Mouse (Mus musculus) forebrain, embryonic 13.5 days (tissue): Measurements from ENCODE around the gene Cyp3a13. TPM values are rescaled to one million over a fixed set of nuclear protein-coding genes. Genes with fewer than 3 reads are reported as not detected.
"Not testable (repeated sequence)": the region's sequence is repeated elsewhere in the genome, so short reads cannot be mapped to it uniquely, and the experiment has no call there.

ENCODE experiments used
- ATAC-seq: fragments of 200-750 bp; cut with Nextera tagmentation; 2 replicates; pipeline ENCODE4 v1.8.0; 2017
- H3K27ac ChIP-seq: fragments of 300-500 bp; sonication (generic); 2 replicates; pipeline ENCODE4 v1.5.1; 2015; ENCODE audit warnings: inconsistent platforms, mild to moderate bottlenecking, moderate library complexity
- H3K27me3 ChIP-seq: fragments of 300-500 bp; sonication (generic); 2 replicates; pipeline ENCODE4 v1.6.1; 2015; ENCODE audit warnings: mild to moderate bottlenecking, inconsistent platforms
- H3K36me3 ChIP-seq: fragments of 300-500 bp; sonication (generic); 2 replicates; pipeline ENCODE4 v1.6.1; 2015; ENCODE audit warnings: mild to moderate bottlenecking, inconsistent platforms; ENCODE audit not compliant: poor library complexity, severe bottlenecking
- H3K4me1 ChIP-seq: fragments of 300-500 bp; sonication (generic); 2 replicates; pipeline ENCODE4 v1.6.1; 2015; ENCODE audit warnings: inconsistent platforms
- H3K4me2 ChIP-seq: fragments of 300-500 bp; sonication (generic); 2 replicates; pipeline ENCODE4 v1.6.1; 2015; ENCODE audit warnings: inconsistent platforms, mild to moderate bottlenecking, moderate library complexity
- H3K4me3 ChIP-seq: fragments of 300-500 bp; sonication (generic); 2 replicates; pipeline ENCODE4 v1.5.1; 2015; ENCODE audit warnings: mild to moderate bottlenecking, inconsistent platforms
- H3K9ac ChIP-seq: fragments of 300-500 bp; sonication (generic); 2 replicates; pipeline ENCODE4 v1.6.1; 2015; ENCODE audit warnings: mild to moderate bottlenecking, inconsistent platforms
- H3K9me3 ChIP-seq: fragments of 300-500 bp; sonication (generic); replicated peaks from 2 replicates; pipeline ENCODE4 v1.6.1; 2016; ENCODE audit warnings: inconsistent platforms
- WGBS: fragments of 180-500 bp; shearing (Covaris S2); methylation state at CpG from one replicate; pipeline ENCODE4 v1.1.7; 2015; 5-methylcytosine and 5-hydroxymethylcytosine counted together
- polyA plus RNA-seq: library from polyadenylated mRNA; unstranded; fragments of >200 nt; fragmentation: Nextera tagmentation; extraction: Ambion mirVana; gene quantifications from 2 replicates; pipeline ENCODE4 v1.2.1, GENCODE M21; 2015

Gene Cyp3a13
- polyA plus RNA-seq, 1 experiment from 2014 or later = not detected

DNA sequence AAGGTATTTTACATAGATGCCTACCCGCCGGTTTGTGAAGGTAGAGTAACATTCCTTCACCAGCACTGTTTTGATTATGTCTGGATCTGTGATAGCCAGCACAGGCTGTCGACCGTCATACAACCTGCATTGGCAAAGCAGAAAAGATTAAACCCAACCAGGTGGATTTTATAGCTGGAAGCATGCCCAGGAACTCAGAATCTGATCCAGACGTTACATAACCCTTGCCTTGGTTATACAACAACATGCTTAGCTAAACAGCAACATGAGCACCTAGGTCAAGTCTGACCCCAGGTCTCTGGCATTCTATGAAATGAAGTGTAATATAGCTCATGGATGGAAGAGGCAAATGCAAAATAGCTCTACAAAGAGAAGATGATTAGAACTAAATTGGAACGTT is 5.9 kb downstream of the Cyp3a13 start:
- no peaks in the 10 kb centered on the region for H3K27me3 ChIP-seq
- 80% methylated on average over 6 of the region's 6 CpGs for WGBS
- no peaks in the 10 kb centered on the region for H3K36me3 ChIP-seq

DNA sequence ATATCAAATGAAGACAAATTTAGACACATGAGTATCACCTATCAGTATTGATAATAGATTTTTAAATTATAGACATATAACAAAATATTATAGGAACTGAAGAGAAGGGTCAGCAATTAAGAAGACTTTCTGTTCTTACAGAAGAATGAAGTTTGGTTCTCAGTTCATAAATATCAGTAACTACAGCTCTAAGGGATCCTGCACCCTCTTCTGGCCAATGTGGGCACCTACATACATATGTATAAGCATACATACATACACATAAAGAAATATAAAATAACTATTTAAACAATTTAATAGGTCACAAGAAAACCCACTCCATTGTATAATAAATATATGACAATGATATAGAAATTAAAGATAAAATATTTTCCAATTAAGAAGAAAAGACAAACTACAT is 6.9 kb downstream of the Cyp3a13 start:
- Histone ChIP-seq H3K9me3 (no peaks in the 10 kb centered on the region), H3K4me3 (no peak overlapping the region), H3K27ac (no peak overlapping the region), H3K27me3 (no peaks in the 10 kb centered on the region), H3K9ac (no peak overlapping the region), H3K36me3 (no peaks in the 10 kb centered on the region), H3K4me2 (no peak overlapping the region), H3K4me1 (no peaks in the 10 kb centered on the region)
- ATAC-seq = no peak

More for the DNA sequence above, 5.9 kb downstream of the Cyp3a13 start:
- Histone ChIP-seq H3K9ac (no peak overlapping the region), H3K27ac (no peak overlapping the region), H3K4me3 (no peak overlapping the region), H3K4me2 (no peak overlapping the region), H3K9me3 (no peaks in the 10 kb centered on the region), H3K4me1 (no peaks in the 10 kb centered on the region)
- no peak for ATAC-seq

DNA sequence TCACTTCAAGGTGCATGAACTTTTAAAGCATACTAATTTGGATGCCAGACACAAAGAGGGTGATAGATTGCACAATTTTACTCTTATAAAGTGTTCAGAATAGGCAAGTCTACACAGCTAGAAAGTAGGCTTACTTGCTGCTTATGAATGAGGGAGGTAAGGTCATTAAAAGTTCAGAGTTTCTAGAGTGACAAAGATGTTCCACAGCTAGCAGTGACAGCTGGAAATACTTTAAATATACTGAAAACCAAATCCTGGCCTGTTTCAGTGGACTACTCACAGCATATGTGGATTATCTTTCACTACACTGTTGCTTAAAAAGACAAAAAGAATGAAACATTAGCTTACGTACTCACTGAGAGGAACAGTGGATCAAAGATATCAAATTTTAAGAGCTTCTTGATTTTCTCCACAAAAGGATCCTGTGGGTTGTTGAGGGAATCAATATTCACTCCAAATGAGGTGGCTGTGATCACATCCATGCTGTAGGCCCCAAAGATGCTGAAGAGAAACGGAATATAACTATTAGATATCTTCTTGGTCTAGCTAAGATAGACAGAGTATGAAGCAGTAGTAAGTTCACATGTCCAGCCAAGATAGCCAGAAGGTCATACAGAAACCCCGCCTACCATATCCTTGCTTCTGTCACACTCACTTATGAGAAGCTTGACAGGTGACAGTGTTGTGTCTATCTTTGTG is 11.7 kb downstream of the Cyp3a13 start:
- no peaks in the 10 kb centered on the region for H3K27me3 ChIP-seq
- no peaks in the 10 kb centered on the region for H3K9me3 ChIP-seq
- no peak overlapping the region for H3K4me2 ChIP-seq
- H3K9ac ChIP-seq = no peak overlapping the region
- no peak overlapping the region for H3K4me3 ChIP-seq
- H3K27ac ChIP-seq = no peak overlapping the region
- ATAC-seq = no peak
- H3K4me1 ChIP-seq = no peaks in the 10 kb centered on the region
- H3K36me3 ChIP-seq = no peaks in the 10 kb centered on the region
- WGBS = 90% methylated on average over 3 of the region's 3 CpGs

DNA sequence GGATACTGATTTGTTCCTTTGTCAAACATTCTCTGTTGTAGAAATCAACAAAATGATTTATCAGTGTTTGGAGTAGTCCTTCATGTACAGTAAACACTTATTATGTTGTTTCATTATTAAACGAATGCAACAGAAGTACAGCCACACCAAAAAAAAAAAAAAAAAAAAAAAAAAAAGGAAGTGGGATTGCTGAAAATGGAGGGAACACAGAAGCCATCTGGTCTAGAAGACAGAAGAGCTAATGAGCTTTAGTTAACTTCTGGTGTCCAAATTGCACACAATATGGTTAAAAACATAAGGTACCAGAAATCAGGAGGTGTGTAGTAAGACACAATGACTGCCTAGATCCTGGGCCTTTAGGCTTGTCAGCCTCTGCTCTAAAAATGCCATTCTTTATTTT is 23.6 kb downstream of the Cyp3a13 start:
- H3K27me3 ChIP-seq = no peaks in the 10 kb centered on the region
- no peak overlapping the region for H3K27ac ChIP-seq
- H3K4me3 ChIP-seq = no peak overlapping the region
- H3K9me3 ChIP-seq = no peaks in the 10 kb centered on the region
- no peak overlapping the region for H3K9ac ChIP-seq
- H3K4me1 ChIP-seq = no peaks in the 10 kb centered on the region
- WGBS = 79% methylated on average over 1 of the region's 1 CpGs
- no peak overlapping the region for H3K4me2 ChIP-seq
- no peak for ATAC-seq
- H3K36me3 ChIP-seq = no peaks in the 10 kb centered on the region

DNA sequence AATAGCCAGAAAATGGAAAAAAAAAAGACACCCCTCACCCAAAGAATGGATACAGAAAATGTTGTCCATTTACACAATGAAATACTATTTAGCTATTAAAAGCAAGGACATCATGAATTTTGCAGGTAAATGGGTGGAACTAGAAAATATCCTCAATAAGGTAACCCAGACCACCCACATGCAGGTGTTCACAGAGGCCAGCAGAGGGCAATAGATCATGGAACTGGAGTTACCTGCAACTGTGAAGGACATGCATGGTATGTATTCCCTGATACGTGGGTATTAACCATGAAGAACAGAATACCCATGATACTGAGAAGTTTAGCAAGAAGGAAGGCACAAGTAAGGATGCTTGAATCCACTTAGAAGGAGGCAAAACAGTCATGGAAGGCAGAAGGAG is 28.5 kb downstream of the Cyp3a13 start:
- Histone ChIP-seq H3K27me3 (no peaks in the 10 kb centered on the region), H3K4me2 (no peak overlapping the region), H3K27ac (no peak overlapping the region), H3K36me3 (no peaks in the 10 kb centered on the region), H3K9ac (no peak overlapping the region), H3K9me3 (no peaks in the 10 kb centered on the region), H3K4me3 (no peak overlapping the region), H3K4me1 (no peaks in the 10 kb centered on the region)
- 53% methylated on average over 1 of the region's 1 CpGs for WGBS
- no peak for ATAC-seq

DNA sequence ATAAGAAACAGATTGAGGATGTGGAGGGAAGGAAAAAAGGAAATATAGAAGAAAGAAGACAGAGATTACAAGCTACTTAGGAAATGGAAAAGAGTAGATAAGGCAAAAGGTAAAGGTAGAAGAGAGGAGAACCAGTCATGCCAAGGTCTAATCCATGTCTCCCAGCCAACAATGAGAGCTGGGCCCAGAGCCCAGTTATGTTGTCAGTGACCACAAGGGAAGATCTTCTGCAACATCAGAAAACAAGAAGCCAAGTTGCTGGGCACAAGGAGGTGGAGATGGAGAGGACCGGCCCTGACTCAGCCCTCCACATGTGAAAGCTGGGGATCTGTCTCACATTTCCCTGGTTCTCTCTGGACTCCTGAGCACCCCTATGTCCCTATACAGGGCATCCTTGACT is 33.8 kb downstream of the Cyp3a13 start:
- H3K9me3 ChIP-seq = no peaks in the 10 kb centered on the region
- no peak overlapping the region for H3K9ac ChIP-seq
- no peaks in the 10 kb centered on the region for H3K4me1 ChIP-seq
- H3K36me3 ChIP-seq = no peaks in the 10 kb centered on the region
- H3K27me3 ChIP-seq = no peaks in the 10 kb centered on the region
- no peak overlapping the region for H3K27ac ChIP-seq
- no peak overlapping the region for H3K4me3 ChIP-seq
- no peak overlapping the region for H3K4me2 ChIP-seq
- 92% methylated on average over 1 of the region's 1 CpGs for WGBS
- ATAC-seq = no peak

DNA sequence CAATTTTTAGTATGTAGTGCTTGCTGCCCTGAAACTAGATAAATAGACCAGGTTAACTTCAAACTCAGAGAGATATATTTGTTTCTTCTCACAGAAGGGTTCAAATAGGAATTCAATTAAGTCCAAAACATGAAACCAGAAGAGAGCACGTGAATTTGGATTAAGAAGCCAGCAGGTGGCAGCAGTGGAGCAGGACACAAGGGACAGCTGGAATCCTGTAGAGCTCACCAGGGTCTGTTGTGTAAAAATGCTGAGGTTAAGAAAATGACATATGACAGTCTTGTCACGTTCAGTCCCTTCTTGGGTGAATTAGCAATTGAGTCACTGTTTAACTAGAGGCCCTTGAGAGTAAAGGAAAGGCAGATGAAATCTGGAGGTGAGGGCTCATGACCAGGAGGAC is 35.5 kb downstream of the Cyp3a13 start:
- H3K4me1 ChIP-seq = no peaks in the 10 kb centered on the region
- no peak overlapping the region for H3K4me2 ChIP-seq
- no peaks in the 10 kb centered on the region for H3K9me3 ChIP-seq
- H3K27ac ChIP-seq = no peak overlapping the region
- H3K4me3 ChIP-seq = no peak overlapping the region
- ATAC-seq = no peak
- no peak overlapping the region for H3K9ac ChIP-seq
- 11% methylated on average over 2 of the region's 2 CpGs for WGBS
- H3K27me3 ChIP-seq = no peaks in the 10 kb centered on the region
- H3K36me3 ChIP-seq = no peaks in the 10 kb centered on the region

DNA sequence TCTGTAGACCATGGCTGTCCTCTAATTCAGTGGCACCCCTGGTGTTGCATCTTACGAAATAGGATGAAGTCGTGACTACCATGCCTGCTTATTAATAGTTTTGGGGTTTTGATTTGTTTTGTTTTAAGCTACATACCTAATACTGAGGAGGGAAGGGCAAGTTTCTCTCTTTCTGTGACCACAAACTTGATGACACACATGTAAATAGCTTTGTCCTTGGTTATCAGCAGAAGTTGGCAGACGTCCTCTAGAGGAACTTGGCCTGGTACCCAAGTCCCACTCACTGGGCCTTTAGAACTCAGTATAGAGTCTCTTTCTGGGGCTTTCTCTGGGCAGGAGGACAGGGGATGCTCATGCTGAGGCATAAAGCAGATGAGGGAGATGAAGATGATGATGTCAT is 38.1 kb downstream of the Cyp3a13 start:
- Histone ChIP-seq H3K4me3 (no peak overlapping the region), H3K36me3 (no peaks in the 10 kb centered on the region), H3K27me3 (no peaks in the 10 kb centered on the region), H3K9ac (no peak overlapping the region), H3K27ac (no peak overlapping the region), H3K4me1 (no peaks in the 10 kb centered on the region), H3K9me3 (no peaks in the 10 kb centered on the region), H3K4me2 (no peak overlapping the region)
- 86% methylated on average over 3 of the region's 3 CpGs for WGBS
- ATAC-seq = no peak

DNA sequence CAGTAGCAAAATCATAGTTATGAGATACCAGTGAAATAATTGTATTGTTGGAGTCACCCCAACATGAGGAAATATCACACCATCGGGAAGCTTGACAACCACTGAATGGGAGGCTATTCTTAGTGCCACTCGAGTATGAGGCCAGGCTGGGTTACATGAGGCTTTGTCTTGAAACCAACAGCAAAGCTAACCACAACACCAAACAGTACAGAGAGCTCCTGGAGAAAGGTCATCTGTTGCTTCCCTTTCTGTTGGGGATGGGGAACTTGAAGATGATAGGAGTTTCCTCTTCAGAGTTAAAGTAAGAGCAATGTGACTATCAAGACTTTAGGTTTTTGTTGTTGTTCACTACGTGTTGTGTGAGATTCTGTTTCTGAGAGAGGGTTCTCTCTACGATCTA is 38.5 kb downstream of the Cyp3a13 start:
- WGBS = 83% methylated on average over 4 of the region's 4 CpGs
- no peak for ATAC-seq
- no peaks in the 10 kb centered on the region for H3K36me3 ChIP-seq
- no peaks in the 10 kb centered on the region for H3K4me1 ChIP-seq
- no peaks in the 10 kb centered on the region for H3K27me3 ChIP-seq
- no peak overlapping the region for H3K9ac ChIP-seq
- H3K27ac ChIP-seq = no peak overlapping the region
- H3K4me2 ChIP-seq = no peak overlapping the region
- no peaks in the 10 kb centered on the region for H3K9me3 ChIP-seq
- no peak overlapping the region for H3K4me3 ChIP-seq

DNA sequence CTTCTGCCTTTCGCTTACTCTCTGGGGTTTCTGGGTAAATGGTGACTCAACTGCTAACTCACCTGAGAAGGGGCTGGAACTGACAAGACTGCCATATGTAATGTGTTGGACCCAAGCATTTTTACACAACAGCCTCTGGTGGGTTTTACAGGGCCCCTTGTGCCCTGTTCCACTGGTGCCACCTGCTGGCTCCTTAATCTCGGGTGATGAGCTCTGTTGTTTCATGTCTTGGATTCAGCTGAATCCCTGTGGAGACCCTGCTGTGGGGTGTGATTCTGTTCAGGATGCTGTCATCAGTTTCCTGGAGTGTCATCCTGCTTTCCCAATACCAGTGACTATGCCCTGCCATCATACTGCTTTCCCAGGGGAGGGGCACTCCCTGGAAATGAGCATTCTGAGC is 43.6 kb downstream of the Cyp3a13 start:
- Histone ChIP-seq H3K9ac (no peak overlapping the region), H3K4me2 (no peak overlapping the region), H3K27ac (no peak overlapping the region), H3K4me3 (no peak overlapping the region), H3K4me1 (no peaks in the 10 kb centered on the region), H3K36me3 (no peaks in the 10 kb centered on the region), H3K9me3 (no peaks in the 10 kb centered on the region), H3K27me3 (no peaks in the 10 kb centered on the region)
- ATAC-seq = no peak
- 53% methylated on average over 2 of the region's 2 CpGs for WGBS

DNA sequence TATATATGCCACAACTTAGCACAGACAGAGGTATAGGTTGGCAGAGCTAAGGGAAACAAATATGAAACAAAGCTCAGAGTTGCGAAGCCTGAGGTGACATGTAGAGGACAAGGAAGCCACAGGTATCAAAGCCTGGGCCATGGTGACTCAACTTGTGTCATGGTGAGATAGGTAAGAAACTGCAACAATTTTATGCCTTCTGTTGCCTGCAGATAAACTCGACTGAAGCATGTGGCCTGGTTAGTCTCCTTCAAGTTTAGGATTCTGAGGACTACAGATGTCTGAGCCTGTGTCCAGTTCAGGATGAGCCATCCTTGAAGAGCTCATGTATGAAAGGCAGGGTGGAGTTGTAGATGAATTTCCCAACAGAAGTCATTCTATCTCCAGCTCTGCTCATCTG is 46.4 kb downstream of the Cyp3a13 start:
- no peaks in the 10 kb centered on the region for H3K9me3 ChIP-seq
- WGBS = 83% methylated on average over 2 of the region's 2 CpGs
- H3K9ac ChIP-seq = no peak overlapping the region
- no peaks in the 10 kb centered on the region for H3K4me1 ChIP-seq
- H3K4me2 ChIP-seq = no peak overlapping the region
- H3K4me3 ChIP-seq = no peak overlapping the region
- no peaks in the 10 kb centered on the region for H3K27me3 ChIP-seq
- no peak overlapping the region for H3K27ac ChIP-seq
- no peak for ATAC-seq
- H3K36me3 ChIP-seq = no peaks in the 10 kb centered on the region

DNA sequence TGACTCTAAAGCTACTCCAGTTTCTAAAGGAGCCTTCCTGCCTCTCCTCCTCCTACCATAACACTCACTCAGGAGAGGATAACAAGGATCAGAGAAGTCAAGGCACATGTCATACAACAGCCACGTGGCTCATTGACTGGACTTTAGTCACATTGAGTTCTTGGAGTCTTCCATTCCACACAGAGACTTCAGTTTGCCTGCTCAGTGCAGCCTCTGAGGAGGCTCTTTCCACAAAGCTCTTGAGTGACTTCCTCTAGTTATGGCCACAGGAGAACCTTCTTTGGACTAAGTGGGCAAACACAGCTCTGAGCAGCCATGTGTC is 49.1 kb downstream of the Cyp3a13 start:
- not testable (repeated sequence) for ATAC-seq, H3K4me2 ChIP-seq, H3K27me3 ChIP-seq, H3K4me1 ChIP-seq, H3K4me3 ChIP-seq, H3K27ac ChIP-seq, H3K9ac ChIP-seq, H3K36me3 ChIP-seq, H3K9me3 ChIP-seq
- WGBS = 33% methylated on average over 1 of the region's 1 CpGs

DNA sequence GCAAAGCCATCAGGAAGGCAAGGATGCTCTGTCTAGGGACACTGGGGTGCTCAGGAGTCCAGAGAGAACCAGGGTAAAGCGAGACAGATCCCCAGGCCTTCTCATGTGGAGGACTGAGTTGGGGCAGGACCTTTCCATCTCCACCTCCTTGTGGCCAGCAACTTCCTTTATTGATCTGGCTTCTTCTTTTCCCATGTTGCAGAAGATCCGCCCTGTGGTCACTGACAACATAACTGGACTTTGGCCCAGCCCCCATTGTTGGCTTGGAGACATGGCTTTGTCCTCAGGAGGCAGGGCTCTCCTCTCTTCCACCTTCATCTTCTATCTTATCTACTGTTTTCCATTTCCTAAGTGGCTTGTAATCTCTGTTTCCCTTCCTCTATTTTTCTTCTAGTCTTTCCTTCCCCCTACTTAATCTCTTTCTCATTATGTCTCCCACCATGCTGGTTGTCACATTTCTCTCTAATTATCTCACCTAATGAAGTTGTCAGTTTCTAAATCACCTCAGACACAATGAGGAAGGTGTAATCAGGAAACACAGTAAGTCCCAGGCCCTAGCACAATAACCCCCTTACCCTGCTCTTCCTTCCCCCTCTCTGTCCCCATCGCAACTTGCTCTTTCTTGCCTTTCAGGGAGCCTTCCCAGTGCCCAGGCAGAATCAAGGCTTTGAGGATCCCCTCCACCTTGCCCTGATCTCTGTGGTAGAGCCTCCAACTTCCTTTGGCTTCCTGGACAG is 49.6 kb downstream of the Cyp3a13 start, which contains the start of gene Pilrb2:
Gene Pilrb2 (minus strand): TSS at position 172 of the 737 bp plus-strand sequence.
- not testable (repeated sequence) for H3K4me3 ChIP-seq, H3K27me3 ChIP-seq, H3K27ac ChIP-seq, H3K36me3 ChIP-seq, ATAC-seq, H3K9me3 ChIP-seq, H3K4me2 ChIP-seq, H3K4me1 ChIP-seq, H3K9ac ChIP-seq
- WGBS = 51% methylated on average over 3 of the region's 3 CpGs
